Mouse (Mus musculus): Measurements from ENCODE around the gene Kank1.

The Kank1 gene

GRCm38 (mm10) chr19:25236596-25237491, at the start of gene Kank1:
TSS of gene Kank1 (plus strand) at chr19:25236975.
- peak; percentile 87 for DNase-seq (ENCODE audit: extremely low spot score, low spot score)

- DNase-seq (ENCODE audit: extremely low spot score, low spot score): no peak
Observed at GRCm38 (mm10) chr19:25187681-25188080, 49.1 kb upstream of the Kank1 start.

GRCm38 (mm10) chr19:25193751-25194150, 43.0 kb upstream of the Kank1 start:
- no peak for DNase-seq (ENCODE audit: extremely low spot score, low spot score)

GRCm38 (mm10) chr19:25200081-25200860, 36.5 kb upstream of the Kank1 start:
- DNase-seq (ENCODE audit: extremely low spot score, low spot score): no peak

- no peak for DNase-seq (ENCODE audit: extremely low spot score, low spot score)
Observed at GRCm38 (mm10) chr19:25203077-25203476, 33.7 kb upstream of the Kank1 start.

- DNase-seq (ENCODE audit: extremely low spot score, low spot score): no peak
Observed at GRCm38 (mm10) chr19:25206969-25207368, 29.8 kb upstream of the Kank1 start.

- DNase-seq (ENCODE audit: extremely low spot score, low spot score): peak; percentile 49
Observed at GRCm38 (mm10) chr19:25207731-25208361, 28.9 kb upstream of the Kank1 start.

- no peak for DNase-seq (ENCODE audit: extremely low spot score, low spot score)
Observed at GRCm38 (mm10) chr19:25208596-25209110, 28.1 kb upstream of the Kank1 start.

- DNase-seq (ENCODE audit: extremely low spot score, low spot score): no peak
Observed at GRCm38 (mm10) chr19:25220611-25221010, 16.2 kb upstream of the Kank1 start.

- DNase-seq (ENCODE audit: extremely low spot score, low spot score): no peak
Observed at GRCm38 (mm10) chr19:25221964-25222640, 14.7 kb upstream of the Kank1 start.

- DNase-seq (ENCODE audit: extremely low spot score, low spot score): no peak
Observed at GRCm38 (mm10) chr19:25230058-25230974, 6.5 kb upstream of the Kank1 start.

- peak; percentile 19 for DNase-seq (ENCODE audit: extremely low spot score, low spot score)
Observed at GRCm38 (mm10) chr19:25230975-25231334, 5.8 kb upstream of the Kank1 start.

GRCm38 (mm10) chr19:25232032-25232431, 4.7 kb upstream of the Kank1 start:
- DNase-seq (ENCODE audit: extremely low spot score, low spot score): no peak

GRCm38 (mm10) chr19:25237492-25238040, 791 bp downstream of the Kank1 start:
- peak; percentile 69 for DNase-seq (ENCODE audit: extremely low spot score, low spot score)

- DNase-seq (ENCODE audit: extremely low spot score, low spot score): peak; percentile 28
Observed at GRCm38 (mm10) chr19:25238121-25238520, 1.3 kb downstream of the Kank1 start.

GRCm38 (mm10) chr19:25243566-25243965, 6.8 kb downstream of the Kank1 start:
- DNase-seq (ENCODE audit: extremely low spot score, low spot score): no peak

GRCm38 (mm10) chr19:25246062-25246461, 9.3 kb downstream of the Kank1 start:
- no peak for DNase-seq (ENCODE audit: extremely low spot score, low spot score)

GRCm38 (mm10) chr19:25247858-25248552, 11.2 kb downstream of the Kank1 start:
- DNase-seq (ENCODE audit: extremely low spot score, low spot score): no peak

GRCm38 (mm10) chr19:25249230-25249629, 12.5 kb downstream of the Kank1 start:
- DNase-seq (ENCODE audit: extremely low spot score, low spot score): no peak
